Mouse (Mus musculus): Measurements from ENCODE around the gene Abcc8.

DNA sequence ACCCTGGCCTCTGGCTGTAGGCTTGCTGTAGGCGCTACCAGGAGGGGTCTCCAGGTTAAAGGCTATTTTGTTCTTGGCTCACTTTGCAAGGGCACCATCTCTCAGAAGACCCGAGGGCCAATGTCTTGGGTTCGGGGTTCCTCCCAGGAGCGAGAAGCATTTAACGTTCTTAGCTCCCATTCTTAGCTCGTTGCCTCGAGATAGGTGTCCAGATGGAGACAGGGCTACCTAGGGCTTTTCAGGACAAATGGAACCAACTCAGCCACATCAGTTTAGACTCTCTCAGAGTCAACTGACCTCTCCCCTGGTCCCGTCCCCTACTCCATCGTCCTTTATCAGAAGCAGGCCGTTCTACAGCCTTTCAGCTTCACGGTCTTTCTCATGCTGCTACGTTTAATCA is 47.6 kb downstream of the Abcc8 start:
- no peak for TF ChIP-seq POLR2A (IDR thresholded peaks at IDR 0.05; ENCODE audit: borderline replicate concordance, control insufficient read depth, low read depth, low read length)
- no peak for TF ChIP-seq CTCF (IDR thresholded peaks at IDR 0.05; ENCODE audit: control insufficient read depth, insufficient read depth, low read length)

Measured in bone marrow, adult 2 months (tissue).